Mouse (Mus musculus) G1E (cell line): ENCODE results near the gene Ank.

ENCODE experiments used
- CTCF ChIP-seq: IDR thresholded peaks from 2 replicates; pipeline ENCODE4 v1.5.1; 2012; ENCODE audit warnings: low read depth, low read length, inconsistent platforms, mixed read lengths
- GATA1 ChIP-seq: IDR thresholded peaks from 2 replicates; pipeline ENCODE4 v1.6.1; 2012; ENCODE audit warnings: borderline replicate concordance, low read length, inconsistent platforms, mixed read lengths
- POLR2AphosphoS5 ChIP-seq: IDR thresholded peaks from 2 replicates; pipeline ENCODE4 v1.6.1; 2012; ENCODE audit warnings: low read depth, low read length, inconsistent platforms; ENCODE audit not compliant: insufficient replicate concordance
- TAL1 ChIP-seq: conservative IDR thresholded peaks from 2 replicates; pipeline ENCODE4 v1.6.1; 2012; ENCODE audit warnings: low read depth, low read length, inconsistent platforms, mixed read lengths

GRCm38 (mm10) chr15:27641171-27641570 is 174.7 kb downstream of the Ank start:
- TF ChIP-seq CTCF (no peak), TAL1 (no peak), GATA1 (no peak), POLR2AphosphoS5 (no peak)
